Mouse (Mus musculus): ENCODE results near the gene Rap1gds1.

DNA sequence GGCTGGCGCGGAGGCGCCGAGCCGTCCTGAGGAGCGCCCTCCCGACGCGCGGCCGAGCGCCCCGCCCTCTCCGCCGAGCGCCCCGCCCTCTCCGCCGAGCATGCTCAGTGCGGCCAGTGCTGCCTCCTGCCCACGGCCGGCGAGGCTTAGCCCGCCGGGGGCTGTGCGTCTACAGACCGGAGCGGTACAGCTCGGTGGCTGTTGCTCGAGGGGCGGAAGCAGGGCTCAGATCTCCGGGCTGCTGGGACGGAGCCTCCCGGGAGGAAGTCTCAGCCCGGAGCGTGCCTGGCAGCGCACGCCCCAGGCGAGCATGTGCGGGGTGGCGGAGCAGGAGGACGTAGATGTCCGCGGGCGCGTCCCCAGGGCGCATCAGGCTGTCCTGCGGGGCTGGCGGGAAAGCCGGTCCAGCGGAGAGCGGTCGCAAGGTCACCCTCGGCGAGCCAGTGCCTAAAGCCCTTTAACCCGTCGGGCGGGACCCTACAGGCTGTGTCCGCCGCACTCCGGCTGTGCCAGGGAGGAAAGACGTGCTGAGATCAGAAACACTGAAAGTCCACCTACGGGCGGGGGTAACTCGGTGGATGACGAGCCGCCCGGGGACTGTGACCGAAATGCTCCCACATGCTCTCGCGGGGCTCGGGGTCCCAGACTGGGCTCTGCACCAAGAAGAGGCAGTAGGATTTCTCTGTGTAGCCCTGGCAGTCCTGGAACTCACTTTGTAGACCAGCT lies 495 bp upstream of the Rap1gds1 start:
- TF ChIP-seq CTCF (IDR thresholded peaks at IDR 0.05) = no peak
- TF ChIP-seq POLR2A (IDR thresholded peaks at IDR 0.05; ENCODE audit: insufficient read depth, low read depth, low read length) = peak; percentile 75
